Mouse (Mus musculus): ENCODE measurements around the gene Lhfpl2.

DNA sequence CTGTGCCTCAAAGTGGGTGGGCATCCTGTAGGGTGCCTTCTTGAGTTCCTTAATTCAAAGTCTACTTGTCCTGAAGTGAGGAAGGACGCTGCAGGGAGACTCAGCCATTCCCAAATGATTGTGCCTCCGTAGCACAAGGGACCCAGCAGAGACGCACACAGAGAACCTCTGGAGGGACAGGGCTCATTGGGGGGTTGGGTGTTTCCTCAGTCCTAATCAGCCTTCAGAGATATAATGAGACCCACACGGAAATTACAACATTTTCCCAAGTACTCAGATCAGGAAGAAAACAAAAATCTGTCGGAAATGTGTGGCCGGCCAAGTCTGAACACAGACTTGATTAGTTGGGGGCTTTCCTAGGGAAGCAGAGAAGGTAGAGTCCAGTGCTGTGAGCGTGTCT lies 72.8 kb downstream of the Lhfpl2 start:
- TF ChIP-seq EP300 (IDR thresholded peaks at IDR 0.05; ENCODE audit: low read depth) = no peak
- no peak for TF ChIP-seq CTCF (IDR thresholded peaks at IDR 0.05; ENCODE audit: low read depth)
